Mouse (Mus musculus): ENCODE results near the gene Nphp3.

DNA sequence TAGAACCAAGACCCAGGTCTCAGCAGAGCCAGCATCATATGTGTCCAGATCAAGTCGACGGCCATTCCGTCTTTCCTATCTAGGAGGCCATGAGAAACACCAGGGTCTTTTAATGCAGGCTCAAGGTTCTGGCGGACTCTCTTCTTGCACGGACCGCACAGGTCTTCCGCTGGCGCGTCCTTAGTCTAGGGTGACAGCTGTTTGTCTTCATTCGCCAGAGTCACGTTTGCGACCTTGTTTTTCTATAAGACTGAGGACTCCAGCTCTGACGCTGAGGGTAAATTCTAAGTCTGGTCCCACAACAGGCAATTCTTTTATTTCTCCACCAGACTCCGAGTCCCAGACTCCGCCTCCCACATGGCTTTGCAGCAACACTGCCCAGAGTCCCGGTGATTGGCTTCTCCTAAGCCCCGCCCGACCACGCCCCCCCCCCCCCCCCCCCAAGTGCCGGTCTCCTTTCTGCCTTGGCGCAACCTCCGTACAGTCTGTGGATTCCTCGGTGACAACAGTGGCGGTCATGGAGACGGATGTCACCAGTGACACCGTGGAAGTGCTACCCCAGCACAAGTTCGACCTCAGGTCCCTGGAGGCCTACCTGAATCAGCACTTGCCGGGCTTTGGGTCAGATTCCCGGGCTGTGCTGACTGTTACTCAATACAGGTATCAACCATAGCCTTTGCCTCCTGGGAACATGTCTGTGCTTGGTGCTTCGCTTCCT is 61.1 kb downstream of the Nphp3 start, which contains the start of gene Acad11:
- TF ChIP-seq CTCF (IDR thresholded peaks at IDR 0.05; ENCODE audit: control insufficient read depth, insufficient read depth, insufficient replicate concordance, low read depth, low read length), result no peak
- TF ChIP-seq POLR2A (IDR thresholded peaks at IDR 0.05; ENCODE audit: control insufficient read depth, low read depth, low read length), result 0 out of 2 replicates have a peak, but pooled peaks have one; percentile 3
